Mouse (Mus musculus): ENCODE results near the gene Serpina3c.
"Not testable (repeated sequence)": the region's sequence is repeated elsewhere in the genome, so short reads cannot be mapped to it uniquely, and the experiment has no call there.

Gene Serpina3c

GRCm38 (mm10) chr12:104114921-104115579 lies 38.6 kb downstream of the Serpina3c start:
- peak; percentile 14 for DNase-seq (ENCODE audit: extremely low read depth, insufficient read length, low spot score)

GRCm38 (mm10) chr12:104112333-104112732 lies 41.3 kb downstream of the Serpina3c start, which contains the start of gene Serpina3a:
Gene Serpina3a, plus strand, starts transcription at chr12:104112724.
- not testable (repeated sequence) for DNase-seq (ENCODE audit: extremely low read depth, insufficient read length, low spot score)

- no peak for DNase-seq (ENCODE audit: extremely low read depth, insufficient read length, low spot score)
Measured at GRCm38 (mm10) chr12:104108507-104108906, 45.2 kb downstream of the Serpina3c start.

GRCm38 (mm10) chr12:104106919-104107318 lies 46.8 kb downstream of the Serpina3c start:
- no peak for DNase-seq (ENCODE audit: extremely low read depth, insufficient read length, low spot score)

DNA sequence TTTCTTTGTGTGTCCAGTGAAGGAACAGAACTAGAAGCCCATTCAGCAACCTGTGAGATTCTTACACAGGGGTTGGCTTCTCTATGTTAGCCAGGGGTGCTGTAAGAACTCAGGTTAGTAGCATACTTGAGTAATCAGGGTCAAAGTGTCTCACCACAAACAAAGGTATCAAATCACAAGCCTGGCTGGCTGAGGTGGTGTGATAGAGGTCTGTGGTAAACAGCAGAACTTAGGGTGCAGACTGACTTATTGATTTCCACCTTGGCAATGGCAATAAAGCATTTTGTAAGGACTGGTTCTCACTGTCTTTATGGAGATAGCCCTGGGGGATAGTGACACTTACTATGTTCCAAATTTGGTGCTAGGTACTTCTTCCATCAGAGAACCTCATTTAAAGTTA lies 47.8 kb downstream of the Serpina3c start:
- DNase-seq (ENCODE audit: extremely low read depth, insufficient read length, low spot score) = no peak

GRCm38 (mm10) chr12:104100768-104101167 lies 52.9 kb downstream of the Serpina3c start, which contains the start of gene Serpina5:
Gene Serpina5, plus strand, starts transcription at chr12:104101113.
- DNase-seq (ENCODE audit: extremely low read depth, insufficient read length, low spot score) = no peak
